Mouse (Mus musculus) testis, adult 2 months (tissue): ENCODE measurements around the gene Fuk.

Source experiments
- CTCF ChIP-seq: fragments of 200-500 bp; IDR thresholded peaks from 2 replicates; pipeline ENCODE4 v1.5.1; 2012; ENCODE audit warnings: low read depth, mild to moderate bottlenecking, inconsistent platforms, low read length, moderate library complexity; ENCODE audit not compliant: control insufficient read depth, insufficient read depth, insufficient replicate concordance
- POLR2A ChIP-seq: fragments of 200-500 bp; IDR thresholded peaks from 2 replicates; pipeline ENCODE4 v1.6.1; 2012; ENCODE audit warnings: low read depth, mild to moderate bottlenecking, inconsistent platforms, low read length, moderate library complexity; ENCODE audit not compliant: control insufficient read depth

DNA sequence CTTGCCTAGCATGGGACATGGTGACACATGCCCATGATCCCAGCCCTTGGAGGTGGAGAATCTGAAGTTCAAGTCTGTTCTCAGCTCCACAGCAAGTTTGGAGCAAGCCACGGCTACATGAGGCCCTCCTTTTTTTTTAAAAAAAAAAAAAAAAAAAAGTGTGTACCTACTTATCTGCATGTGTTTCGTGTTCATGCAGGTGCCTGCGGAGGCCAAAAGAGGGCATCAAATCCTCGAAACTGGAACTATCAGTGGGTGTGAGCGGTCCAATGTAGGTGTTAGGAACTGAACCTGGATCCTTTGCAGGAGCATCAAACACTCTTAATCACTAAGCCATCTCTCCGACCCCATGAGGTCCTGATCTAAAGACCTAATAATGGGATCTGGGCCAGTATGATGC is 4.8 kb downstream of the Fuk start:
- no peak for TF ChIP-seq CTCF
- no peak for TF ChIP-seq POLR2A
